Mouse (Mus musculus) liver, adult 2 months (tissue): ENCODE data around the gene Cd207. TPM values are rescaled to one million over a fixed set of nuclear protein-coding genes. Genes with fewer than 3 reads are reported as not detected.

ENCODE experiments used
- DNase-seq: peaks from one replicate; pipeline ENCODE4 v3.0.0-alpha.2; 2011; ENCODE audit warnings: low read depth, low spot score; ENCODE audit errors: extremely low read depth
- H3K27ac ChIP-seq: fragments of 200-500 bp; replicated peaks from 2 replicates; pipeline ENCODE4 v1.5.1; 2012; ENCODE audit warnings: low read depth, mild to moderate bottlenecking, control low read depth, inconsistent platforms, low read length; ENCODE audit not compliant: insufficient read depth
- H3K27me3 ChIP-seq: fragments of 200-500 bp; 2 replicates; pipeline ENCODE4 v1.6.1; 2012; ENCODE audit warnings: mild to moderate bottlenecking, moderate library complexity, low read length, inconsistent platforms; ENCODE audit not compliant: control insufficient read depth, insufficient read depth
- H3K36me3 ChIP-seq: fragments of 200-500 bp; 2 replicates; pipeline ENCODE4 v1.6.1; 2012; ENCODE audit warnings: low read length, inconsistent platforms; ENCODE audit not compliant: control insufficient read depth, insufficient read depth
- H3K4me1 ChIP-seq: fragments of 200-500 bp; 2 replicates; pipeline ENCODE4 v1.6.1; 2011; ENCODE audit warnings: low read length; ENCODE audit not compliant: control insufficient read depth, insufficient read depth
- H3K4me3 ChIP-seq: fragments of 200-500 bp; 2 replicates; pipeline ENCODE4 v1.5.1; 2011; ENCODE audit warnings: low read depth, mild to moderate bottlenecking, control low read depth, low read length, moderate library complexity; ENCODE audit not compliant: insufficient read depth
- H3K79me2 ChIP-seq: fragments of 200-500 bp; 2 replicates; pipeline ENCODE4 v1.6.1; 2012; ENCODE audit warnings: inconsistent platforms, mild to moderate bottlenecking, low read length, moderate library complexity; ENCODE audit not compliant: control insufficient read depth, insufficient read depth
- H3K9ac ChIP-seq: fragments of 200-500 bp; 2 replicates; pipeline ENCODE4 v1.6.1; 2012; ENCODE audit warnings: low read depth, mild to moderate bottlenecking, control low read depth, inconsistent platforms, low read length
- CTCF ChIP-seq: fragments of 200-500 bp; IDR thresholded peaks from 2 replicates; pipeline ENCODE4 v1.5.1; 2011; ENCODE audit warnings: low read depth, low read length, control low read depth
- POLR2A ChIP-seq: fragments of 200-500 bp; IDR thresholded peaks from 2 replicates; pipeline ENCODE4 v1.6.1; 2011; ENCODE audit warnings: low read length, control low read depth; ENCODE audit not compliant: insufficient read depth; ENCODE audit errors: extremely low read depth
- WGBS: fragments of 180-500 bp; shearing (Covaris S2); methylation state at CpG from one replicate; pipeline ENCODE4 v1.1.7; 2018; 5-methylcytosine and 5-hydroxymethylcytosine counted together
- polyA plus RNA-seq: library from polyadenylated mRNA; depleted of rRNA; stranded (reverse); fragments of >200 nt; gene quantifications from 2 replicates; pipeline ENCODE4 v1.2.3, GENCODE M21; 2012; rRNA removed
- total RNA-seq: library from RNA; depleted of rRNA; stranded (reverse); fragments of >200 nt; gene quantifications from 2 replicates; pipeline ENCODE4 v1.2.3, GENCODE M21; 2014; rRNA removed

Cd207 gene
- total and polyA plus RNA-seq, 2 experiments, result 0.93 to 3.7 TPM

- TF ChIP-seq CTCF, result no peak
- Histone ChIP-seq H3K27ac (peak overlapping the region; percentile 33; the same call in 1 of the 2 replicates), H3K4me3 (no peak overlapping the region), H3K9ac (no peak overlapping the region), H3K27me3 (no peaks in the 10 kb centered on the region), H3K4me1 (no peaks in the 10 kb centered on the region), H3K36me3 (no peaks in the 10 kb centered on the region), H3K79me2 (no peaks in the 10 kb centered on the region)
- WGBS, result 79% methylated on average over 4 of the region's 4 CpGs
- peak; percentile 59 for DNase-seq
Measured at GRCm38 (mm10) chr6:83631815-83632214, 45.8 kb downstream of the Cd207 start.

GRCm38 (mm10) chr6:83626781-83627180 lies 50.9 kb downstream of the Cd207 start:
- DNase-seq, result no peak
- TF ChIP-seq POLR2A (no peak), CTCF (no peak)
- Histone ChIP-seq H3K9ac (no peak overlapping the region), H3K4me1 (no peaks in the 10 kb centered on the region), H3K4me3 (no peak overlapping the region), H3K27ac (no peak overlapping the region), H3K36me3 (no peaks in the 10 kb centered on the region), H3K79me2 (no peaks in the 10 kb centered on the region), H3K27me3 (no peaks in the 10 kb centered on the region)
- 57% methylated on average over 17 of the region's 17 CpGs for WGBS

Other genes with a start within 250 kb of the Cd207 start
- gene Tet3, start 218.8 kb downstream of the Cd207 start, total RNA-seq, result 4.6 and 6.6 TPM in 2 replicates
- 3.5 and 4.5 TPM in 2 replicates for gene Tet3, start 218.8 kb downstream of the Cd207 start, polyA plus RNA-seq
- 17.4 and 21.8 TPM in 2 replicates for gene Dguok, start 170.9 kb downstream of the Cd207 start, total RNA-seq
- 23.5 and 24.9 TPM in 2 replicates for gene Dguok, start 170.9 kb downstream of the Cd207 start, polyA plus RNA-seq
- gene Actg2, start 141.6 kb downstream of the Cd207 start, total RNA-seq, result 0.28 and 0.40 TPM in 2 replicates
- gene Actg2, start 141.6 kb downstream of the Cd207 start, polyA plus RNA-seq, result 1.1 and 1.2 TPM in 2 replicates
- 7.4 and 9.3 TPM in 2 replicates for gene Stambp, start 105.1 kb downstream of the Cd207 start, total RNA-seq
- gene Stambp, start 105.1 kb downstream of the Cd207 start, polyA plus RNA-seq, result 5.8 and 6.9 TPM in 2 replicates
- gene Clec4f, start 21.7 kb downstream of the Cd207 start, total RNA-seq, result 116 and 171 TPM in 2 replicates
- 37.8 and 52.3 TPM in 2 replicates for gene Clec4f, start 21.7 kb downstream of the Cd207 start, polyA plus RNA-seq
- not detected in 2 replicates for gene Vax2, start 33.4 kb upstream of the Cd207 start, total RNA-seq
- not detected in 2 replicates for gene Vax2, start 33.4 kb upstream of the Cd207 start, polyA plus RNA-seq
- not detected in 2 replicates for gene Atp6v1b1, start 65.1 kb upstream of the Cd207 start, total RNA-seq
- not detected in 2 replicates for gene Atp6v1b1, start 65.1 kb upstream of the Cd207 start, polyA plus RNA-seq
- not detected in 2 replicates for gene Ankrd53, start 84.8 kb upstream of the Cd207 start, total RNA-seq
- not detected in 2 replicates for gene Ankrd53, start 84.8 kb upstream of the Cd207 start, polyA plus RNA-seq
- gene Tex261, start 98.0 kb upstream of the Cd207 start, total RNA-seq, result 30.0 and 37.7 TPM in 2 replicates
- gene Tex261, start 98.0 kb upstream of the Cd207 start, polyA plus RNA-seq, result 98.1 and 114 TPM in 2 replicates
- 20.9 and 26.3 TPM in 2 replicates for gene Nagk, start 117.1 kb upstream of the Cd207 start, total RNA-seq
- gene Nagk, start 117.1 kb upstream of the Cd207 start, polyA plus RNA-seq, result 8.8 and 11.0 TPM in 2 replicates
- 16.3 and 17.0 TPM in 2 replicates for gene Paip2b, start 153.9 kb upstream of the Cd207 start, total RNA-seq
- 6.7 and 8.6 TPM in 2 replicates for gene Paip2b, start 153.9 kb upstream of the Cd207 start, polyA plus RNA-seq
- 39.5 and 47.0 TPM in 2 replicates for gene Zfp638, start 189.3 kb upstream of the Cd207 start, total RNA-seq
- 4.4 and 5.0 TPM in 2 replicates for gene Zfp638, start 189.3 kb upstream of the Cd207 start, polyA plus RNA-seq